8 mouse cellular contexts compared by ENCODE assay signal in the genomic region with DNA sequence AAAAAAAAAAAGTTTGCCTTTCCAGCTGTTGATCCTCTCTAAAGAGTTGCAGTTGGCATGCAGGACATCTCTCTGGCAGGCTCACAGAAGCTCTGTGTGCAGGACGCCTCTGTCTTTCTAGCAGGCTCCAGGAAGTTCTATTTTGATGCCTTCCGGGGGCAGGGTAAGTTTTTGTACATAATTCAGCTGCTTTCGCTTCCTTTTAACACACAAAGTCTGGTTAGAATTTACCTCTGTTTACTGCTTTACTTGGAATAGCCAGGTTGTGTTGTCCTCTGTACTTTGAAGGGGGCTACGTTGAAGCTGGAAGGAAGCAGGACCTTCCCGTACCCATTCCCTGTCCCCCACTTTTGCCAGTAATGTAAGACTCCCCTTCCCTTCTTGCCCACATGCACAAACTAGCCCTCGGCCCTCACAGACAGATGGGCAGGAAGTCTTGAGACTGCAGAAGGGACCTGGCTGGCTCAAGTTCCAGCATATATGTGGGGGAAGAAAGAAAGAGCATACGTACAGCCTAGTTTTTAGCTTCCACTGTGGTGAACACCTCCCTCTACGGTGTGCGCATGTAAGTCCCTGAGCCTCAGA.
A peak's percentile ranks its signal among the peaks of the same experiment; 100 is the strongest.
DNase-seq lines count a peak whose midpoint lies in the region.

No protein-coding gene starts in this region.

- peak; percentile 72 for DNase-seq in right cerebral cortex, adult 18-20 months
- DNase-seq in right cerebral cortex, postnatal 14 days: no peak
- peak; percentile 17 for DNase-seq in kidney, adult 11 months
- DNase-seq in lung, postnatal 10 days: peak; percentile 67
- DNase-seq in telencephalon, adult 2 months (ENCODE audit: low read depth, low spot score): peak; percentile 68
- DNase-seq in cerebellum, adult 11 months: no peak
- DNase-seq in urinary bladder, postnatal 25 days (ENCODE audit: low spot score): no peak
- DNase-seq in adrenal gland, postnatal 25 days: no peak

Comparison
In these comparisons a context has a peak if more than half of its experiments do, and no peak if none do; other contexts are left out.
1. DNase-seq: peak in right cerebral cortex, adult 18-20 months (single experiment), kidney, adult 11 months (single experiment), lung, postnatal 10 days (single experiment) and telencephalon, adult 2 months (single experiment); none in right cerebral cortex, postnatal 14 days (single experiment), cerebellum, adult 11 months (single experiment), urinary bladder, postnatal 25 days (single experiment) and adrenal gland, postnatal 25 days (single experiment).